Mouse (Mus musculus) cerebellum, adult 9-11 months (tissue): ENCODE data around the gene Gphn.

ENCODE experiments used
- DNase-seq: peaks from one replicate; pipeline ENCODE4 v3.0.0; 2022

Gphn gene

DNA sequence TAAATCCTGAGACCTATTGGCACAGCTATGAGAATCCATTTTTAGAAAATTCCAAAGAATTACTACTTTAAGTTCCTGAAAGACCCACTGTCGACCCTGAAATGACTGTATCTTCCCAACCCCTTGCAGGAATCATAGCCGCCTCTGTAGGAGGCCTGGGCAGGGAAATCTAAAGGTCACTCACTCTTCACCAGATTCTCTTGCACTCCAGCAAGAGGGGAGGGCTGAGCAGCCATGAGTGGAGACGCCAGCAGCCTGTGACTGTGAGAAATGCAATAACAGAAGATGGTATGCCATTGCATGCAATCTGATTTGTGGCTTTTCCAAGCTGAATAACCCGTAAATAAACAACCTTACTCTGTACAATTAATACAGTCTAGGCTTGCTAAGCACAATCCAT is 501.5 kb downstream of the Gphn start:
- DNase-seq, result no peak
